Mouse (Mus musculus) left cerebral cortex, adult 9 months (tissue): Measurements from ENCODE around the gene Map4k1.
A peak's percentile ranks its signal among the peaks of the same experiment; 100 is the strongest.
"Not testable (repeated sequence)": the region's sequence is repeated elsewhere in the genome, so short reads cannot be mapped to it uniquely, and the experiment has no call there.

Source experiments
- DNase-seq, 2 experiments: peaks; one replicate each; pipeline ENCODE4 v3.0.0; 2022; ENCODE audit warnings: low spot score in 2 of 2

Map4k1 gene

GRCm38 (mm10) chr7:28955295-28955897 is 26.5 kb upstream of the Map4k1 start:
- no peak for DNase-seq

GRCm38 (mm10) chr7:28956270-28956669 is 25.6 kb upstream of the Map4k1 start:
- DNase-seq, result no peak

DNA sequence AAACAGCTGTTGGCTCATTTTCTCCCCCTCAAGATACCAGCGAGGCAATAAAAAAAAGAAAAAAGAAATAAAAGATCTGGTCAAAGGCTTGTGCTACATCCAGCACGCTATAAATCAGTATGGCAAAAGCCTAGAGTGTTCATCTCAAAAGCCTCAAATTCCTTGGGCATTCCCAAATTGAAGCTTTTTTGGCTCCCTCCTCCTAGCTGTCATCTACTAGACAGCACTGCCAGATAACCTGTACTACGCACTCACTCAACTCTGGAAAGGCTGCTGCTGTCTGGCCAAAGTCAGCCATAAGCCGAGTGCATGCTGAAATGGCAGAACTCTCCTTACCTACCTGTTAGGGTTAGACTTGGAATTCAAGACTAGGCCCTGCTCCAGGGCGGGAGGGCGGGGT is 24.6 kb upstream of the Map4k1 start:
- DNase-seq, result no peak

DNA sequence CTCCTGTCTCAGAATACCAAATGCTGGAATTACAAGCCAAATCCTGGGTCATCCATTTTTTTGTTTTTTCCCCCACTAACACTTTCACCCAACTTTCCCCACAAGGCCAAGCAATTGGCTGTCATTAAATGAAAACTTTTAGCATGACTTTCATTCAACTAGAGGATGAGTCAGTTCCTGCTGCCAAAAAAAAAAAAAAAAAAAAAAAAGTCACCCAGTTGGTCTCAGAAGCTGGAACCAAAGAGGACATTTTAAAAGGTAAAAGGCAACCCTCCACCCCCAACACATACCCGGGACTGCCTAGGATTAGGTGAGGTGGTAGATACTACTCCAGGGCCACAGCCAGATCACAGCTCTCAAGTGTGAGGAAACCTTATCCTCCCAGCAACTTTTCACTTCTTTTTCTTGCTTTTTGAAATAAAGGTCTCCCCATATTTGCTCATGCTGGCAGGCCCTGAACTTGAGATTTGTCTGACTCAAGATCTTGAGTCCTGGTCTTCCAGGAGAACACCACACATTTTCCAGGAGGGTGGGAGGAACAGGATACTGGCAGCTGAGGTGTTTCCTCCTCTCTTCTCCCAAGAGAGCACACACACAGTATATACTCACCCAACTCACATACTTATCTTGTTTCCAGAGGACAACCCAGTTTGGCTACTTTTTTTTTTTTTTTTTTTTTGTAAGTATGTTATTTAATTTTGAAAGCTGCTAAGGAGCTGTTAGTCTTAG is 23.7 kb upstream of the Map4k1 start:
- DNase-seq, result no peak

DNA sequence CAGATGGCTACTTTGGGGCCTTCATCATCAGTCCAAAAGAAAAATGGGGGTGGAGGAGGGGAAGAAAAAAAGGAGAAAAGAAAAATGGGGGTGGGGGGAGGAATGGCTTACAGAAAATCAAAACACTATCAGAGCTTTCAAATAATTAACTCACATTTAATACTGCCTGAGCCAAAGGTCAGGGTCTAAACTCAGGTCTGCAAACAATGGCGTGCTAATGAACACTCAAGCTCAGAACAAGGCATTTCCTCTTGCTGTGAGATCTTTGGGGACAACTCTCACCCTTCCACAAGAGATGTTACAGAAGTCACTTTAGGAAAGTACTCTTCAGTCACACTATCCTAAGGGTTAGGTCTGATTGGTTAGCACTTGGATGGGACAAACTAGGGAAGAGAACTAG is 23.1 kb upstream of the Map4k1 start:
- no peak for DNase-seq

GRCm38 (mm10) chr7:28959505-28960045 is 22.3 kb upstream of the Map4k1 start:
- no peak for DNase-seq

DNA sequence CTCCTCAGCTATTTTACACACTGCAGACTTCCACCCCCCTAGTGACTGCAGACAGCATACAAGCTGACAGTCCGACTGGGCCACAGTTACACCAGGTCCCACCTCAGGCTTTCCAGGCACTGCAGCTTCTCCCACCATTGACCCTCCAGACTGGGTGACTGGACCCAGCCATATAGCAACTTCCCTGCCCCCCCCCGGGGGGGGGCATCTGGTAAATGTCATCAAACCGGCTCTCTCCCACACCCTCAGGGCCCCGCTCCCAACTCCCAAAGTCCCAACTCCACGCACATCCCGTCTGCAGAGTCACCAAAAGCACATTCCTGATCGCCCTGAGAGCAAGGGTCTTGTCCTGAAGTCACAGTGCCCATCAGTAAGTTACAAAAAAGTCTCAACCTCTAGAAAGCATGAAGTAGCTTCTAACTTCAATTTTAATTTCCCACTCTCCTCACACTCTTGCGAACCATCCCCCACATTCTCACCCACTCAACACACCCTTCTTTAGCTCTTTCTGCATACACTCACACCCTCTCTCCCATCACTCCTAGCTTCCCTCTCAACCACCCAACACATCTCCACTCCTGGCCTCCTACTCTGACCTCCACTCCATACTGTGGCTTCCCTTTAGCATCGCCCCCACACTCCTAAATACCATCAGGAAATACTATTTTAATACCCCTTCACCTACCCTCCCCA is 21.4 kb upstream of the Map4k1 start:
- no peak for DNase-seq

DNA sequence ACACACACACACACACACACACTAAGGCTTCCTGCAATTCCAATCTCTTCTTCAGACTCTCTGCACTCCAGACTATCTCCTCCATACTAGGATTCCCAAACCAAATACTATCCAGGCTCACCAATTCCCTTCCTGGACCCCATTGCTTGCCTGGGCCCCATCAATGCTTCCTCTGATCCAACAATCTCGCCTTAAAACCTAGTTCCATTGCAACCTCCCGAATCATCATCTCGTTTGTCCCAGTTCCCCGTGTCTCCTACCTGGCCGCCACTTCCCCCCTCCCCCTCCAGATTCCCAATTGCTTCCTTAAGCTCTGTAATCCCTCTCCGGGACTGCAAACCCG is 20.3 kb upstream of the Map4k1 start:
- DNase-seq, result no peak

- DNase-seq, result peak; percentile 95 to 98
Observed at GRCm38 (mm10) chr7:28961927-28962670, 19.8 kb upstream of the Map4k1 start, which contains the start of gene Actn4. TSS of gene Actn4 (minus strand) at chr7:28962340.

DNA sequence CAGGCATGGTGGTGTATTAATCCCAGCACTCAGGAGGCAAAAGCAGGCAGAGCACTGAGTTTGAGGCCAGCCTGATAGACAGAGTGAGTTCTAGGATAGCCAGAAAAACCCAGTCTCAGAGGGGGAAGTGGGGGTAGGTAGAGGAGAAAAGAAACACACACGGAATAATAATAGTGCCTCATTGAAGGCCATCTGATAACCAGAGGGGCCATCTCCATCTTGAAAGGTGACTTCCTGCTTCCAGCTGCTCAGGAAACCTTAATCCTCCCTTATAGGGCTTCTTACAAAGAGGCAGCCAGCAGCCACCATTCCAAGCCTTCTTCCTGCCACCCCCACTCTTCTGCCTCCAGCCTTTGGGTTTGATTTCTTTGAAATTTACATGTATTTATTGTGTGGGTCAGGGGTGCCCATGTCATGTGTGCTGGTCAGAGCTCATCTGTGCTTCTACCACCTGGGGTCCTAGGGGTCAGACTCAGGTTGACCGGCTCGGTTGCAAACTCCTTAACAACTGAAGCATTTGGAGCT is 18.4 kb upstream of the Map4k1 start:
- no peak for DNase-seq

DNA sequence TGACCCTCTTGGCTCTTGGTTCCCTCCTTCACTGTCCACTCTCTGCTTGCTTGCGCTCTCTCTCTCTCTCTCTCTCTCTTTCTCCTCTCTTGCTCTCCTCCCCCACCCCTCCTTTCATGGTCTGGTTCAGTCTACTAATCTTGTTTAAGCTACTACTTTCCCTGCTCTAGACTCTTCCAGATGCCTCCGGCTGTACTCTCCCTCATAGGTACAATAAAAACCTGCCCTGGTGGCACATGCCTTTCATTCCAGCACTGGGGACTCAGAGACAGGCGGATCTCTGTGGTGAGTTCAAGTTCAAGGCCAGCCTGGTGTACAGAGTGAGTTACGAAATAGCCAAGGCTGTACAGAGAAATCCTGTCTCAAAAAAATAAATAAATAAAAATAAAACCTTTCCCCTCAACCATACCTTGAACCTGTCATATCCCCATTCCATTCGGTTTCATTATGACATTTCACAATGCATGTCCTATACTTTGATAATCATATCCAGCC is 16.5 kb upstream of the Map4k1 start:
- DNase-seq, result no peak

- DNase-seq, result no peak
Observed at GRCm38 (mm10) chr7:28966181-28966580, 15.7 kb upstream of the Map4k1 start.

DNA sequence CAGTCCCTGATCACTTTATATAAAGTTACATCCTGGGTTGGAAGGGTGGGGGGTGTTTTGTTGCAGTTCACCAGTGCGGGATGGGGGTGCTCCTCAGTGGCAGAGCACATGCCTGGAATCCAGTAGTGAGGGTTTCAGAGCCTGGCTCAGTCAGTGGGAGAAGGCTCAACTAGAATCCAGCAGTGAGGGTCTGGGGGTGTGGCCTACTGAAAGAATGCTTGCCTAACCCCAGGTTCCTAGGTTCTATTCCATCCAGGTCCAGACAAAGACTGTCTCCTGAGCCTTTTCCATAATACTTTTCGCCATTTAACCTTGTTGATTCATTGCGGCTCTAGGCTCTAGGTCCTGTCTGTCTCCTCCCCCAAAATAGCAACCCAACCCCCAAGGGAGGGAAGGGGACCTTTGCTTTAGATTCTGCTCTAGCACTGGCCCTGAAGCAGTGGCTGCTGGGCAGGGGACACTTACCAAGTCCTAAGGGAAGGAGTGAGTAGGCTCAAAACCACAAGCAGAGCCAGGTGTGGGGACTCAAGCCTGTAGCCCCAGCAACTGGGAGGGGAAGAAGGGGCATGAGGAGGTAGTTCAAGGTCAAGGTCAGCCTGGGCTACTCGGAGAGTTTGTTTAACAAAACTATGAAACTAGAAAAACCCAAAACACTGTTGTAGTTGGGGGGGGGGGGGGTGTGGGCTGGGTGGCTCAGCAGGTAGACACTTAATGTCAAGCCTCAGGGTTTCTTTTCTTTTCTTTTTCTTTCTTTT is 14.9 kb upstream of the Map4k1 start:
- DNase-seq, result no peak

DNA sequence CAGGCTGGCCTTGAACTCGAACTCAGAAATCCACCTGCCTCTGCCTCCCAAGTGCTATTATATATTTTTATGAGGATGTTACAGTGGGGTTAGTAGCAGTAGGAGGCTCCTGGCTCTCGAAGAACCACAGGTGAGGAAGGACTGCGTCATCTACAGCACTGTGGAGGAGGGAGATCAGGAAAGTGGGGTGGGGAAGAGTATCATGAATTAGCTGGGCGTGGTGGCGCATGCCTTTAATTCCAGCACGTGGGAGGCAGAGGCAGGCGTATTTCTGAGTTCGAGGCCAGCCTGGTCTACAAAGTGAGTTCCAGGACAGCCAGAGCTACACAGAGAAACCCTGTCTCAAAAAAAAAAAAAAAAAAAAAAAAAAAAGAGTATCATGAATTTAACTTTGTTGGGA is 13.7 kb upstream of the Map4k1 start:
- DNase-seq, result not testable (repeated sequence)

- no peak for DNase-seq
Observed at GRCm38 (mm10) chr7:28969271-28969670, 12.6 kb upstream of the Map4k1 start.

GRCm38 (mm10) chr7:28969672-28970394 is 12.0 kb upstream of the Map4k1 start:
- no peak for DNase-seq

DNA sequence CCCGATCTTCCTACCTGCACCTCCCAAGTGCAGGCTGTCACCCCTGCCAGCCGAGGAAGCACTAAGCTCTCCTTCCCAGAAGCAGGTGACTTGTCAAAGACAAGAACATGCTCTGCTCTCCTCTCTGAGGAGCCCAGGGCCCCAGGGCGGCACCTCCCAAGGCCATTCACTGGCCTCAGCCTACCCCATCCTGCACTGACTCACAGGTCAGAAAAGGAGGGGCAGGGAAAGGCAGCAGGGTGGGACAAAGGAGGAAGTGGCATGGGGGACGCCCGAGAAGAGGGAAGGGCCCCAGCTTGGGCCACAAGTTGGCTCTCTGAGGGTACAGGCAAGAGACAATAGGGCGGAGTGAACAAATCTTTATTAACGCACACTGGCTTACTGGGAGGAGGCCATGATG is 10.8 kb upstream of the Map4k1 start:
- DNase-seq, result no peak

DNA sequence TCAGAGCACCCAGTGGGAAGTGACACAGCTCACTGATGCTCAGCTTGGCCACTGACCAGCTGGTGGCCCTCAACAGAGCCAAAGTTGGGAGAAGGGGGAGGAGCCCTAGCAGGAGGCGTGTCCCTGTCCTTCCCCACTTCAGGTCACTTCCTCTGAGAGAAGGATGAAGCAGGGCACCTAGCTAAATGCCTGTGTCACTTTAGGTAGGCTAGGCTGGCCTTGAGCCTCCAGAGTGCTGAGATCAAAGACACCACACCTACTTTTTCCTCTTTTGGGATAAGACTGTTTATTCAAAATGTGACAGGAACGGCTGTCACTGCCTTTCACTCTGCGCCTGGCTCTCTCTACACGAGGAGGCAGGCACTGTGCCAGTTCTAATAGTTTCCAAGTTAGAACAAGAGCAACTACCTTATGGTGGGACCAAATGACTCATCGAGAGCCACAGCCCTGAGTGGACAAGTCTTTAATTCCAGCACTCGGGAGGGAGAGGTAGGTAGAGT is 10.0 kb upstream of the Map4k1 start:
- DNase-seq, result no peak

DNA sequence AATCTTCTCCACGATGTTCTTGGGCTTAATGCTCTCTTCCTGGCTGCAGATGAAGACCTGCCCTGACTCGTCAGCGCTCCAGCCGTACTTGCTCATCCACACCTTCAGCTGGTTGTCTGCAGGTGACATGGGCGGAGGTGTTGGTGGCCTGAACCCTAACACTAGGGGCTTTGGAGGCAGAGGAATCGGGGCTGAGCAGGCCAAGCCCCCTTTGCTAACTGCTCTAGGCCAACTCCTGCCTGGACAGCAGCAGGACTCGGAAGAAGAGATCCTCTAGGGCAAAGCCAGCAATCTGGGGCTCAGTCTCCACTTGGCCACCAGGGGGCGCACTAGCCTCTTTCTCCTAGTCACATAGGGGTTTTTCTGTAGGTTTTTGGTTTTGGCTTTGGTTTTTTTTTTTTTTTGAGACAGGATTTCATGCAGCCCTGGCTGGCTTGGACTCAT is 9.3 kb upstream of the Map4k1 start:
- DNase-seq, result peak in 1 of 2 experiments; percentile 82

- DNase-seq, result no peak
Observed at GRCm38 (mm10) chr7:28973025-28973424, 8.8 kb upstream of the Map4k1 start.
